ENCODE assay signal across 21 mouse cellular contexts in genomic region chr15:88288696-88289095, GRCm38 (mm10).
DNase-seq lines count a peak whose midpoint lies in the region; ATAC-seq lines count a peak whose summit lies in the region.
"Had no signal": no experiment of that assay in that cellular context is flagged by ENCODE, and none has a peak within 500 bp of the region (broad histone marks: within the 10 kb centered on the region; RNA-seq: fewer than 3 reads in every experiment).

No protein-coding gene starts in this region.

- no peaks in the 10 kb centered on the region for H3K36me3 ChIP-seq in hindbrain, embryonic 13.5 days
- H3K36me3 ChIP-seq in heart, embryonic 11.5 days (ENCODE audit: control insufficient read depth, insufficient read depth, low read length) = no peaks in the 10 kb centered on the region
- H3K36me3 ChIP-seq: embryonic facial prominence, embryonic 13.5 days; heart, embryonic 13.5 days; limb, embryonic 13.5 days had no signal

- peak; percentile 42 for DNase-seq in heart, adult 11 months
- DNase-seq in heart, adult 8-10 months (ENCODE audit: low spot score) = no peak
- DNase-seq in NIH3T3 (ENCODE audit: low read depth) = peak; percentile 8
- DNase-seq in embryo, embryonic 9.5 days (ENCODE audit: extremely low spot score) = peak; percentile 37
- peak; percentile 37 for DNase-seq in mesoderm, embryonic 11.5 days (ENCODE audit: low read depth, low spot score)
- no peak for DNase-seq in cerebellum, adult 8-10 months
- DNase-seq: adrenal gland, postnatal 10 days; cerebellum, postnatal 14 days; forebrain, postnatal 0 days; gastrocnemius, adult 2 months; kidney, adult 9 months; thymus, postnatal 4 days had no signal

- peaks cover 16% of the 10 kb centered on the region for H3K4me1 ChIP-seq in hindbrain, embryonic 13.5 days (replicated peaks)
- no peaks in the 10 kb centered on the region for H3K4me1 ChIP-seq in heart, embryonic 11.5 days (ENCODE audit: control insufficient read depth, insufficient read depth, low read length)
- H3K4me1 ChIP-seq: heart, embryonic 13.5 days; limb, embryonic 13.5 days had no signal

- no peak overlapping the region for H3K4me3 ChIP-seq in hindbrain, embryonic 13.5 days
- no peak overlapping the region for H3K4me3 ChIP-seq in heart, embryonic 11.5 days (ENCODE audit: low read depth, low read length)
- H3K4me3 ChIP-seq: embryonic facial prominence, embryonic 13.5 days; gastrocnemius, adult 2 months; heart, embryonic 13.5 days; limb, embryonic 13.5 days had no signal

- H3K9ac ChIP-seq in hindbrain, embryonic 13.5 days = no peak overlapping the region
- H3K9ac ChIP-seq in heart, embryonic 11.5 days (ENCODE audit: low read depth, low read length) = no peak overlapping the region
- H3K9ac ChIP-seq: embryonic facial prominence, embryonic 13.5 days; forebrain, postnatal 0 days; heart, embryonic 13.5 days; hindbrain, embryonic 14.5 days; limb, embryonic 13.5 days; liver, embryonic 14.5 days had no signal

- no peak overlapping the region for H3K4me2 ChIP-seq in hindbrain, embryonic 13.5 days
- H3K4me2 ChIP-seq in heart, embryonic 11.5 days = no peak overlapping the region
- H3K4me2 ChIP-seq: embryonic facial prominence, embryonic 13.5 days; heart, embryonic 13.5 days; hindbrain, embryonic 14.5 days; limb, embryonic 13.5 days had no signal

- ATAC-seq in hindbrain, embryonic 13.5 days (ENCODE audit: low FRiP score) = no peak
- no peak for ATAC-seq in heart, embryonic 11.5 days (replicated peaks; ENCODE audit: insufficient number of reproducible peaks, low FRiP score, low TSS enrichment)
- ATAC-seq: forebrain, postnatal 0 days; lung, postnatal 0 days; midbrain, embryonic 16.5 days had no signal

- no peaks in the 10 kb centered on the region for H3K9me3 ChIP-seq in hindbrain, embryonic 13.5 days
- no peaks in the 10 kb centered on the region for H3K9me3 ChIP-seq in heart, embryonic 11.5 days (replicated peaks; ENCODE audit: control insufficient read depth, low read length)
- H3K9me3 ChIP-seq: embryonic facial prominence, embryonic 13.5 days; heart, embryonic 13.5 days; limb, embryonic 13.5 days had no signal

- H3K27ac ChIP-seq in hindbrain, embryonic 13.5 days = no peak overlapping the region
- H3K27ac ChIP-seq in heart, embryonic 11.5 days (ENCODE audit: low read depth, low read length) = no peak overlapping the region
- H3K27ac ChIP-seq: embryonic facial prominence, embryonic 13.5 days; gastrocnemius, adult 2 months; heart, embryonic 13.5 days; hindbrain, embryonic 14.5 days; limb, embryonic 13.5 days; liver, embryonic 14.5 days had no signal

- 0 out of 2 replicates have a peak, but pooled peaks cover 3% of the 10 kb centered on the region for H3K27me3 ChIP-seq in hindbrain, embryonic 13.5 days
- H3K27me3 ChIP-seq in heart, embryonic 11.5 days (ENCODE audit: control insufficient read depth, insufficient read depth, low read length) = peaks cover 18% of the 10 kb centered on the region; the same call in 1 of the 2 replicates

- WGBS in hindbrain, embryonic 13.5 days = 63% methylated on average over 3 of the region's 3 CpGs
- 40% methylated on average over 3 of the region's 3 CpGs for WGBS in heart, embryonic 11.5 days (ENCODE audit: insufficient replicate concordance)

Comparison
In these comparisons a context has a peak if more than half of its experiments do, and no peak if none do; other contexts are left out.
1. DNase-seq: peak in heart, adult 11 months (single experiment), NIH3T3 (single experiment), embryo, embryonic 9.5 days (single experiment) and mesoderm, embryonic 11.5 days (single experiment); none in heart, adult 8-10 months (single experiment) and cerebellum, adult 8-10 months (single experiment).